ENCODE assay signal across 9 mouse cellular contexts in genomic region chr8:72322471-72322889, GRCm38 (mm10). TPM values are rescaled to one million over a fixed set of nuclear protein-coding genes. Genes with fewer than 3 reads are reported as not detected.
A peak's percentile ranks its signal among the peaks of the same experiment; 100 is the strongest.
DNase-seq lines count a peak whose midpoint lies in the region; ATAC-seq and TF ChIP-seq lines count a peak whose summit lies in the region.
"Had no signal": no experiment of that assay in that cellular context is flagged by ENCODE, and none has a peak within 500 bp of the region (broad histone marks: within the 10 kb centered on the region; RNA-seq: fewer than 3 reads in every experiment).

No protein-coding gene starts in this region.

- no peak for TF ChIP-seq CTCF in MEL (IDR thresholded peaks at IDR 0.05 in 2 of 3, conservative IDR thresholded peaks at IDR 0.05 in 1 of 3; ENCODE audit: control insufficient read depth in 1 of 3, insufficient read depth in 1 of 3, low read depth in 2 of 3, low read length in 3 of 3, poor library complexity in 1 of 3, severe bottlenecking in 1 of 3)
- no peak for TF ChIP-seq CTCF in heart, postnatal 0 days (IDR thresholded peaks at IDR 0.05; ENCODE audit: low read depth)

- 0 out of 2 replicates have a peak overlapping the region, but pooled peaks have one; percentile 22 for H3K4me2 ChIP-seq in intestine, embryonic 16.5 days (ENCODE audit: low read depth, low read length)
- H3K4me2 ChIP-seq in intestine, embryonic 15.5 days (replicated peaks) = no peak overlapping the region
- peak overlapping the region; percentile 95 for H3K4me2 ChIP-seq in heart, postnatal 0 days (ENCODE audit: low read depth, low read length)

- WGBS in intestine, embryonic 16.5 days = 61% methylated on average over 7 of the region's 7 CpGs
- WGBS in intestine, embryonic 15.5 days = 66% methylated on average over 7 of the region's 7 CpGs
- 69% methylated on average over 7 of the region's 7 CpGs for WGBS in heart, postnatal 0 days
- 77% methylated on average over 7 of the region's 7 CpGs for WGBS in hindbrain, embryonic 10.5 days

- ATAC-seq in intestine, embryonic 16.5 days = no peak
- no peak for ATAC-seq in intestine, embryonic 15.5 days
- no peak for ATAC-seq in heart, postnatal 0 days (ENCODE audit: insufficient read depth, low read depth)
- ATAC-seq in erythroblast, adult 5-6 weeks (replicated peaks; ENCODE audit: low FRiP score, poor library complexity, severe bottlenecking) = no peak
- ATAC-seq: Patski had no signal

- DNase-seq in MEL (ENCODE audit: low read depth, low spot score) = peak; percentile 56
- no peak for DNase-seq in heart, postnatal 0 days (ENCODE audit: low spot score)
- DNase-seq in monocyte, adult 2 months (ENCODE audit: low read depth in 1 of 2, low spot score in 2 of 2) = peak; percentile 90 to 93
- DNase-seq in neural tube, embryonic 10.5 days (ENCODE audit: extremely low spot score, low spot score) = no peak
- no peak for DNase-seq in hindbrain, embryonic 10.5 days (ENCODE audit: low spot score)

- no peak for TF ChIP-seq POLR2A in MEL (IDR thresholded peaks at IDR 0.05; ENCODE audit: control insufficient read depth in 1 of 2, insufficient read depth in 1 of 2, low read depth in 1 of 2, low read length in 2 of 2, poor library complexity in 1 of 2)

- TF ChIP-seq EP300 in MEL (IDR thresholded peaks at IDR 0.05; ENCODE audit: low read depth in 1 of 2, low read length in 2 of 2) = peak in 1 of 2 experiments; percentile 47; a peak in 2 of 4 replicates
- no peak for TF ChIP-seq EP300 in heart, postnatal 0 days (IDR thresholded peaks at IDR 0.05; ENCODE audit: low read depth)

- H3K4me3 ChIP-seq in intestine, embryonic 16.5 days (ENCODE audit: low read length) = no peak overlapping the region
- no peak overlapping the region for H3K4me3 ChIP-seq in intestine, embryonic 15.5 days (replicated peaks)
- H3K4me3 ChIP-seq in MEL (ENCODE audit: control insufficient read depth in 1 of 2, insufficient read depth in 1 of 2, low read depth in 2 of 2, low read length in 2 of 2) = peak overlapping the region; percentile 39 to 45
- H3K4me3 ChIP-seq in heart, postnatal 0 days (ENCODE audit: low read depth, low read length) = peak overlapping the region; percentile 68
- no peak overlapping the region for H3K4me3 ChIP-seq in hindbrain, embryonic 10.5 days

- H3K4me1 ChIP-seq in intestine, embryonic 16.5 days (ENCODE audit: control insufficient read depth, insufficient read depth, low read length) = peaks cover 14% of the 10 kb centered on the region
- H3K4me1 ChIP-seq in intestine, embryonic 15.5 days (replicated peaks) = peaks cover 16% of the 10 kb centered on the region
- H3K4me1 ChIP-seq in MEL (ENCODE audit: control insufficient read depth in 1 of 2, insufficient read depth in 2 of 2, low read length in 2 of 2) = peaks cover 0 to 9% of the 10 kb centered on the region in 2 experiments; a peak in 1 of 4 replicates
- peaks cover 31% of the 10 kb centered on the region for H3K4me1 ChIP-seq in heart, postnatal 0 days (ENCODE audit: control insufficient read depth, insufficient read depth)
- H3K4me1 ChIP-seq in hindbrain, embryonic 10.5 days (replicated peaks) = peaks cover 31% of the 10 kb centered on the region

- no peak overlapping the region for H3K27ac ChIP-seq in intestine, embryonic 16.5 days (ENCODE audit: low read length)
- H3K27ac ChIP-seq in intestine, embryonic 15.5 days = no peak overlapping the region
- no peak overlapping the region for H3K27ac ChIP-seq in MEL (ENCODE audit: control insufficient read depth, low read depth, low read length)
- 0 out of 2 replicates have a peak overlapping the region, but pooled peaks have one; percentile 39 for H3K27ac ChIP-seq in heart, postnatal 0 days (ENCODE audit: low read depth)
- no peak overlapping the region for H3K27ac ChIP-seq in hindbrain, embryonic 10.5 days

- peaks cover 32% of the 10 kb centered on the region for H3K27me3 ChIP-seq in intestine, embryonic 16.5 days (replicated peaks; ENCODE audit: control insufficient read depth, insufficient read depth, low read length)
- peaks cover 24% of the 10 kb centered on the region for H3K27me3 ChIP-seq in intestine, embryonic 15.5 days (replicated peaks)
- no peaks in the 10 kb centered on the region for H3K27me3 ChIP-seq in MEL (ENCODE audit: control insufficient read depth in 1 of 2, insufficient read depth in 2 of 2, low read length in 2 of 2)
- H3K27me3 ChIP-seq in heart, postnatal 0 days (ENCODE audit: control insufficient read depth, insufficient read depth, low read length) = no peaks in the 10 kb centered on the region
- peaks cover 63% of the 10 kb centered on the region for H3K27me3 ChIP-seq in hindbrain, embryonic 10.5 days (ENCODE audit: insufficient read depth, poor library complexity, severe bottlenecking)
- H3K27me3 ChIP-seq: Patski had no signal

- H3K9me3 ChIP-seq in intestine, embryonic 16.5 days (ENCODE audit: control insufficient read depth, low read length) = no peaks in the 10 kb centered on the region
- H3K9me3 ChIP-seq in intestine, embryonic 15.5 days = no peaks in the 10 kb centered on the region
- H3K9me3 ChIP-seq in MEL (replicated peaks; ENCODE audit: insufficient read depth, low read length) = no peaks in the 10 kb centered on the region
- no peaks in the 10 kb centered on the region for H3K9me3 ChIP-seq in heart, postnatal 0 days (replicated peaks; ENCODE audit: control insufficient read depth, low read length)
- H3K9me3 ChIP-seq in hindbrain, embryonic 10.5 days = no peaks in the 10 kb centered on the region

- no peaks in the 10 kb centered on the region for H3K36me3 ChIP-seq in intestine, embryonic 16.5 days (ENCODE audit: control insufficient read depth, insufficient read depth, low read length)
- no peaks in the 10 kb centered on the region for H3K36me3 ChIP-seq in intestine, embryonic 15.5 days
- H3K36me3 ChIP-seq in MEL (ENCODE audit: control insufficient read depth in 1 of 2, insufficient read depth in 2 of 2, low read length in 2 of 2) = no peaks in the 10 kb centered on the region
- peaks cover 6% of the 10 kb centered on the region; the same call in 1 of the 2 replicates for H3K36me3 ChIP-seq in heart, postnatal 0 days (replicated peaks; ENCODE audit: control insufficient read depth, insufficient read depth, low read length)
- no peaks in the 10 kb centered on the region for H3K36me3 ChIP-seq in hindbrain, embryonic 10.5 days

- no peaks in the 10 kb centered on the region for H3K79me2 ChIP-seq in MEL (ENCODE audit: control insufficient read depth, insufficient read depth, low read length, poor library complexity)

- no peak for TF ChIP-seq RAD21 in MEL (IDR thresholded peaks at IDR 0.05; ENCODE audit: low read depth, low read length)

- H3K9ac ChIP-seq in intestine, embryonic 16.5 days (ENCODE audit: low read depth, low read length) = no peak overlapping the region
- no peak overlapping the region for H3K9ac ChIP-seq in intestine, embryonic 15.5 days
- no peak overlapping the region for H3K9ac ChIP-seq in MEL (ENCODE audit: control insufficient read depth, low read depth, low read length, poor library complexity, severe bottlenecking)
- H3K9ac ChIP-seq in heart, postnatal 0 days (replicated peaks; ENCODE audit: low read depth, low read length) = peak overlapping the region; percentile 89; the same call in 1 of the 2 replicates

TF ChIP-seq in MEL, 35 proteins besides CTCF, POLR2A, EP300 and RAD21:
- TF ChIP-seq MAZ (IDR thresholded peaks at IDR 0.05; ENCODE audit: low read depth, low read length) = no peak
- TF ChIP-seq RCOR1 (IDR thresholded peaks at IDR 0.05; ENCODE audit: low read depth, low read length) = peak; percentile 87
- 0 out of 2 replicates have a peak, but pooled peaks have one; percentile 5 for TF ChIP-seq SMC3 (IDR thresholded peaks at IDR 0.05; ENCODE audit: low read depth, low read length)
- TF ChIP-seq ETS1 (IDR thresholded peaks at IDR 0.05; ENCODE audit: low read depth, low read length) = peak; percentile 67
- no peak for TF ChIP-seq USF1 (IDR thresholded peaks at IDR 0.05; ENCODE audit: low read depth, low read length)

RNA-seq across cellular contexts. Expression of gene Klf2, which starts 3.6 kb away (rescaled TPM):
- polyA plus RNA-seq in intestine, embryonic 16.5 days (2015; fragmentation: Nextera tagmentation; extraction: Ambion mirVana) = 3.6 and 5.1 TPM in 2 replicates
- polyA plus RNA-seq in intestine, embryonic 15.5 days (2015; fragmentation: Nextera tagmentation; extraction: Ambion mirVana) = 6.6 and 7.2 TPM in 2 replicates
- total RNA-seq in MEL (2012; rRNA removed) = not detected in 2 replicates
- polyA plus RNA-seq in MEL (2012; ENCODE audit: insufficient read depth in 1 of 2, insufficient read length in 2 of 2, low read depth in 1 of 2, low replicate concordance in 2 of 2, missing spikeins in 1 of 2) = not detected
- total RNA-seq in heart, postnatal 0 days (2014; rRNA removed; ENCODE audit: low replicate concordance) = 21.9 and 32.9 TPM in 2 replicates
- 17.7 and 21.3 TPM in 2 replicates for polyA plus RNA-seq in heart, postnatal 0 days (2015; fragmentation: Nextera tagmentation; extraction: Ambion mirVana)
- 8.1 and 11.7 TPM in 2 replicates for total RNA-seq in erythroblast, adult 5-6 weeks (2015; ENCODE audit: low replicate concordance)
- 3.4 and 4.6 TPM in 2 replicates for total RNA-seq in erythroblast, adult 5-6 weeks (2017; ENCODE audit: low replicate concordance)
- polyA plus RNA-seq in hindbrain, embryonic 10.5 days (2016; fragmentation: Nextera tagmentation; extraction: Ambion mirVana) = 3.9 and 5.8 TPM in 2 replicates

RNA-seq across cellular contexts. Expression of gene Gm10282, which starts 17.4 kb away (rescaled TPM):
- polyA plus RNA-seq in intestine, embryonic 16.5 days (2015; fragmentation: Nextera tagmentation; extraction: Ambion mirVana) = 14.3 and 18.9 TPM in 2 replicates
- 21.5 and 24.3 TPM in 2 replicates for polyA plus RNA-seq in intestine, embryonic 15.5 days (2015; fragmentation: Nextera tagmentation; extraction: Ambion mirVana)
- total RNA-seq in MEL (2012; rRNA removed) = 11.4 and 11.7 TPM in 2 replicates
- polyA plus RNA-seq in MEL (2012; ENCODE audit: insufficient read depth in 1 of 2, insufficient read length in 2 of 2, low read depth in 1 of 2, low replicate concordance in 2 of 2, missing spikeins in 1 of 2) = 100 to 1,000 TPM in 1 of 2 experiments, not detected in 1; 133 TPM
- total RNA-seq in heart, postnatal 0 days (2014; rRNA removed; ENCODE audit: low replicate concordance) = 0.15 and 3.0 TPM in 2 replicates
- polyA plus RNA-seq in heart, postnatal 0 days (2015; fragmentation: Nextera tagmentation; extraction: Ambion mirVana) = 8.4 and 10.0 TPM in 2 replicates
- 22.9 and 31.8 TPM in 2 replicates for total RNA-seq in erythroblast, adult 5-6 weeks (2015; ENCODE audit: low replicate concordance)
- total RNA-seq in erythroblast, adult 5-6 weeks (2017; ENCODE audit: low replicate concordance) = 14.9 and 39.9 TPM in 2 replicates
- 31.5 and 33.0 TPM in 2 replicates for polyA plus RNA-seq in hindbrain, embryonic 10.5 days (2016; fragmentation: Nextera tagmentation; extraction: Ambion mirVana)

Comparison
In these comparisons a context has a peak if more than half of its experiments do, and no peak if none do; other contexts are left out.
1. H3K4me3 ChIP-seq: peak in MEL (2 of 2) and heart, postnatal 0 days (single experiment); none in intestine, embryonic 16.5 days (single experiment), intestine, embryonic 15.5 days (single experiment) and hindbrain, embryonic 10.5 days (single experiment).
2. DNase-seq: peak in MEL (single experiment) and monocyte, adult 2 months (2 of 2); none in heart, postnatal 0 days (single experiment), neural tube, embryonic 10.5 days (single experiment) and hindbrain, embryonic 10.5 days (single experiment).